Mouse (Mus musculus) midbrain, postnatal 0 days (tissue): ENCODE data around the gene Tspan13. TPM values are rescaled to one million over a fixed set of nuclear protein-coding genes. Genes with fewer than 3 reads are reported as not detected.

Experiments used
- ATAC-seq: fragments of 200-750 bp; cut with Nextera tagmentation; 2 replicates; pipeline ENCODE4 v1.8.0; 2017; ENCODE audit warnings: moderate number of reproducible peaks, mild to moderate bottlenecking, moderate TSS enrichment, moderate library complexity; ENCODE audit not compliant: low FRiP score
- DNase-seq: peaks from one replicate; pipeline ENCODE4 v3.0.0-alpha.2; 2015; ENCODE audit warnings: low spot score
- H3K27ac ChIP-seq: fragments of 300-500 bp; sonication (generic); 2 replicates; pipeline ENCODE4 v1.5.1; 2014; ENCODE audit warnings: low read depth, mild to moderate bottlenecking, low read length, mixed read lengths
- H3K27me3 ChIP-seq: fragments of 300-500 bp; sonication (generic); 2 replicates; pipeline ENCODE4 v1.6.1; 2014; ENCODE audit warnings: low read length, control low read depth, mixed read lengths; ENCODE audit not compliant: insufficient read depth
- H3K36me3 ChIP-seq: fragments of 300-500 bp; sonication (generic); 2 replicates; pipeline ENCODE4 v1.6.1; 2014; ENCODE audit warnings: low read length, control low read depth, mixed read lengths; ENCODE audit not compliant: insufficient read depth
- H3K4me1 ChIP-seq: fragments of 300-500 bp; sonication (generic); 2 replicates; pipeline ENCODE4 v1.6.1; 2014; ENCODE audit warnings: mild to moderate bottlenecking, control low read depth, antibody characterized with exemption, low read length, mixed read lengths; ENCODE audit not compliant: insufficient read depth
- H3K4me2 ChIP-seq: fragments of 300-500 bp; sonication (generic); 2 replicates; pipeline ENCODE4 v1.6.1; 2014; ENCODE audit warnings: low read depth, mild to moderate bottlenecking, low read length, mixed read lengths; ENCODE audit not compliant: poor library complexity, severe bottlenecking
- H3K4me3 ChIP-seq: fragments of 300-500 bp; sonication (generic); 2 replicates; pipeline ENCODE4 v1.5.1; 2014; ENCODE audit warnings: low read depth, mild to moderate bottlenecking, low read length, moderate library complexity
- H3K9ac ChIP-seq: fragments of 300-500 bp; sonication (generic); replicated peaks from 2 replicates; pipeline ENCODE4 v1.6.1; 2014; ENCODE audit warnings: mild to moderate bottlenecking, low read length, moderate library complexity, mixed read lengths; ENCODE audit not compliant: poor library complexity, severe bottlenecking
- H3K9me3 ChIP-seq: fragments of 300-500 bp; sonication (generic); 2 replicates; pipeline ENCODE4 v1.6.1; 2016; ENCODE audit warnings: low read length, control low read depth
- CTCF ChIP-seq: IDR thresholded peaks from 2 replicates; pipeline ENCODE4 v1.5.1; 2016; ENCODE audit warnings: antibody characterized with exemption, mild to moderate bottlenecking
- WGBS: fragments of 180-500 bp; shearing (Covaris S2); extraction: QIAGEN DNeasy Blood & Tissue Kit; methylation state at CpG from one replicate; pipeline ENCODE4 v1.1.7; 2014; 5-methylcytosine and 5-hydroxymethylcytosine counted together
- polyA plus RNA-seq: library from polyadenylated mRNA; unstranded; fragments of >200 nt; fragmentation: Nextera tagmentation; extraction: Ambion mirVana; gene quantifications from 2 replicates; pipeline ENCODE4 v1.2.1, GENCODE M21; 2015
- total RNA-seq: library from RNA; depleted of rRNA; stranded (reverse); fragments of >200 nt; gene quantifications from 2 replicates; pipeline ENCODE4 v1.2.3, GENCODE M21; 2014

Gene Tspan13
- total and polyA plus RNA-seq, 2 experiments from 2014 or later: 293 to 425 TPM

DNA sequence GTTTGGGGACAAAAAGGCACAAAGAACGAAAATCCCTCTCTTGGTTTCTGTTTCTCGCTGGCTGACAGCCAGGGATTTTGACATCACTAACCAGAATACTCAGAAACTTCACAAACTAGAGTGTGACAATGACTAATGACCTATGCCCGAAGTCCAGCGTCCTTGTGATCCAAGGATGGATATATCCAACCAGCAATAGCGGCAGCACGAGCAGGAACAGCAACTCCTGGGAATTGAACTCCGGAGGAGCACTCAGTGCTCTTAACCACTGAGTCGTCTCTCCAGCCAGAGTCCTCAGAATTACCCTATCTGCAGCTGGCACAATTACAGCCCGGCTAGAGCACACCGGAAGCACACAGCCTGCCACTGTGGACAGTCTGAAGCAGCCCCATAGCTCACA, 5.5 kb downstream of the Tspan13 start:
- WGBS: 93% methylated on average over 10 of the region's 10 CpGs
- TF ChIP-seq CTCF: no peak
- no peak overlapping the region for H3K4me2 ChIP-seq
- no peaks in the 10 kb centered on the region; the same call in 1 of the 2 replicates for H3K4me1 ChIP-seq
- H3K27me3 ChIP-seq: no peaks in the 10 kb centered on the region
- H3K4me3 ChIP-seq: no peak overlapping the region
- no peaks in the 10 kb centered on the region for H3K36me3 ChIP-seq
- no peak overlapping the region for H3K9ac ChIP-seq
- ATAC-seq (no peak), DNase-seq (no peak)
- H3K9me3 ChIP-seq: no peaks in the 10 kb centered on the region
- no peak overlapping the region for H3K27ac ChIP-seq

DNA sequence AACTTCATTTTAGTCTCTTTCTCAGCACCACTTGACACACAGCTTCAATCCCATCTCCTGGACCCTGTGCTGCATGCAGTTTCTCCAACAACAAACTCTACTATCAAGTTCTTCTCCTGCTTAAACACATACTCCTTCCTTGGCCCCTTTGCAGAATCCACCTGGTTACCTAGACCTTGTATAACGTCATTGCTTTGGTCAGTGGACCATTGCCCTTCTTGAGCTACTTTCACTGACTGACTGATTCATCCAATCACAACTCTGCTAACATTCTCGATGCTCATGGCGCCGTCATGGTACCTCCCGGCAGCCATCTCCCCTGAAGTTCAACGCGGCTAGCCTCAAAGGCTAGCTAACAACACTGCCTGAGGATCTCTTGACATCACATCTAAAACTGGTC, 6.2 kb downstream of the Tspan13 start:
- no peak for TF ChIP-seq CTCF
- no peaks in the 10 kb centered on the region for H3K36me3 ChIP-seq
- no peak overlapping the region for H3K4me2 ChIP-seq
- H3K27me3 ChIP-seq: no peaks in the 10 kb centered on the region
- 98% methylated on average over 7 of the region's 7 CpGs for WGBS
- no peak overlapping the region for H3K27ac ChIP-seq
- H3K4me1 ChIP-seq: no peaks in the 10 kb centered on the region; the same call in 1 of the 2 replicates
- DNase-seq (no peak), ATAC-seq (no peak)
- H3K9ac ChIP-seq: no peak overlapping the region
- H3K4me3 ChIP-seq: no peak overlapping the region
- no peaks in the 10 kb centered on the region for H3K9me3 ChIP-seq

DNA sequence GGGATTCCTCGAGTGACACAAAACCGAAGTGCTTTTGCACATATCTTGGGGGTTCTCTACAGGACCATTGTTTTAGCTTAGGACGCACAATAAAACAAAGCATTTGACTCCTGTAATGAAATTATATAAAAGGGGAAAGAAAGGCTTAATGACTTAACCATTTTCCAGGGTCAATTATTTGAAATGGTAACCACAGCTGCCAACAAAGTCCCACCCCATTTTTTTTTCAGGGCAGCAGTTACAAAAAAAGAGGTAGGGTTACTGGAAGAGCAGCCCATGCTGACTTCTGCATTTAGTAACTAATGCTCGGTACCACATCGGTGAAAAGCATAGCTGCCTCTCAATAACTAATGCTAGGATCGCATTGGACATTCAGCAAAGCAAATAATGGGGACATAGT, 6.8 kb downstream of the Tspan13 start:
- no peak overlapping the region for H3K9ac ChIP-seq
- ATAC-seq (no peak), DNase-seq (no peak)
- H3K27ac ChIP-seq: no peak overlapping the region
- H3K36me3 ChIP-seq: no peaks in the 10 kb centered on the region
- no peak for TF ChIP-seq CTCF
- 96% methylated on average over 6 of the region's 6 CpGs for WGBS
- no peaks in the 10 kb centered on the region for H3K9me3 ChIP-seq
- H3K4me1 ChIP-seq: no peaks in the 10 kb centered on the region; the same call in 1 of the 2 replicates
- no peaks in the 10 kb centered on the region for H3K27me3 ChIP-seq
- H3K4me2 ChIP-seq: no peak overlapping the region
- no peak overlapping the region for H3K4me3 ChIP-seq

DNA sequence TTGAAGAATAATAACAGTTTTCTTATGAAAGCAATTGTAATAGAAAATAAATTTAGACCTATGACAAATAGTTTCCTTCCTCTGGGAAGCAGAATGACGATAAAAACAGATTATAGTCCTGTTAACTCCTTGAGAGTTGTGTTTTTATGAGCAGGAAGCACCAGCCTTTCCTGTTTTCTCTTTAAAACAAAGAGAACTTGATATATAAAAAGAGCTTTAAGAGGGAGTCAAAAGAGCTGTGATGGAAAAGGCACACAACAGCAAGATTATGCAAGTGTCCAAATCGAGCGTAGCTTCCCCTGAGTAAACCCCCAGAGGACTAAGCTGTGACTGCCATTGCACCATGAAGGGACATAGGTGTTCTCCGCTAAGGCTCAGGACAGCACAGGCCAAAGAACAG, 9.9 kb downstream of the Tspan13 start:
- no peak for ATAC-seq
- 75% methylated on average over 4 of the region's 4 CpGs for WGBS

DNA sequence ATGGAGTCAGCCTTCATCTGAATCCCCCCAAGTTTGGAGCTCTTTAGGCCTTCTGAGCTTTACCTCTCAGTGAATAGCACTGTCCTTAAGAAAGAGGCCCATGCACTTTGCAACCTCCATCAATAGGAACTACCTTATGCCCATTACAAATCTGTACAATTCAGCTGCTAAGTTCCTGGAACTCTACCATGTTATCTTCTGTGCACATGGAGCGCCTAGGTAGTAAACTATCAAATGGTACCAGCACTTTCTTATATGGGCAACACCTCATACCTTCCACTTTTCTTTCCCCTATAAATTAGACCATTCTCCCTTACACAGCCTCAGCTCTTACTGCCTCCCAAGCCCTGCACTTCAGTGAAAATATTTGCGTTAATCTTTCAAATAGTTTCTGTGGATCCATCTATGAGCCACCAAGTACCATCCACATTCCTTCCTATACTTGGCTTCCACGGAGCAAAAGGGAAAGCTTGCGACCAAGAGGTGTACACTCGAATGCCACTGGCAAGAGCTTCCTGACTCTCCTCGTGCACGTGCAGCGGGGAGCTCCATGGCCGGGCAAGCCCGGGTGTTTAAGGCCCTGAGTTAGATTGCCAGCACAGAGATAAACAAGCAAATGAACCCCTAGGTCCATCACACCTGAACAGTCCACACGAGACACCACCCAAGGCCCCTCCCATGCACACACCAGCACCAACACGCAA, 11.5 kb downstream of the Tspan13 start:
- DNase-seq (no peak), ATAC-seq (no peak)
- TF ChIP-seq CTCF: no peak
- Histone ChIP-seq H3K9ac (no peak overlapping the region), H3K27me3 (no peaks in the 10 kb centered on the region), H3K9me3 (no peaks in the 10 kb centered on the region), H3K27ac (no peak overlapping the region), H3K4me3 (no peak overlapping the region), H3K36me3 (no peaks in the 10 kb centered on the region), H3K4me2 (no peak overlapping the region), H3K4me1 (no peaks in the 10 kb centered on the region)
- WGBS: 91% methylated on average over 12 of the region's 12 CpGs

More for the DNA sequence above, 9.9 kb downstream of the Tspan13 start:
- no peak for TF ChIP-seq CTCF
- Histone ChIP-seq H3K9me3 (no peaks in the 10 kb centered on the region), H3K4me2 (no peak overlapping the region), H3K9ac (no peak overlapping the region), H3K36me3 (no peaks in the 10 kb centered on the region), H3K27ac (no peak overlapping the region), H3K27me3 (no peaks in the 10 kb centered on the region), H3K4me3 (no peak overlapping the region), H3K4me1 (no peaks in the 10 kb centered on the region)
- DNase-seq: no peak

DNA sequence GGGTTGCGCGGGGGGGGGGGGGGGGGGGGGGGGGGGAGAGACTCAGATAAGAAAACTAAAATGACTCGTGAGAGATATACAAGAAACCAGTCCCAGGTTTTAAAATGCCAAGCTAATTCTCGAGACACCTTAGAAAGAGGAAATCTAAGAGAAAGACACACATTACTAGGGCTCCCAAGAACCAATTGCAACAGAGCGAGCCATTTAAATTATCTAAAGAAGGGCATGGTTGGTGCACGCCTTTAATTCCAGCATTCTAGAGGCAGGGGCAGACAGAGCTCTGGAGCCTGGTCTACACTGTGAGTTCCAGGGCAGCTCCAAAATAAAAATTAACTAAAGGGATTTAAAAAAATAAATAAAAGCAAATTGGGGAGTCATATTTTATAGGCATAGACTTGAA, 12.6 kb downstream of the Tspan13 start:
- Histone ChIP-seq H3K36me3 (no peaks in the 10 kb centered on the region), H3K4me2 (no peak overlapping the region), H3K9me3 (no peaks in the 10 kb centered on the region), H3K4me3 (no peak overlapping the region), H3K27ac (no peak overlapping the region), H3K9ac (no peak overlapping the region), H3K27me3 (no peaks in the 10 kb centered on the region), H3K4me1 (no peaks in the 10 kb centered on the region)
- WGBS: 89% methylated on average over 4 of the region's 6 CpGs
- no peak for TF ChIP-seq CTCF
- DNase-seq (no peak), ATAC-seq (no peak)
